In genomic region chr16:90497749-90498464, GRCm38 (mm10) we compare ENCODE assay signal across 10 mouse cellular contexts.
DNase-seq lines count a peak whose midpoint lies in the region; ATAC-seq lines count a peak whose summit lies in the region.
"Had no signal": no experiment of that assay in that cellular context is flagged by ENCODE, and none has a peak within 500 bp of the region (broad histone marks: within the 10 kb centered on the region; RNA-seq: fewer than 3 reads in every experiment).

No protein-coding gene starts in this region.

- no peak for DNase-seq in frontal cortex, postnatal 25 days (ENCODE audit: low spot score in 2 of 2)
- peak; percentile 53 for DNase-seq in layer of hippocampus, adult 11-12 months (ENCODE audit: low spot score)
- DNase-seq in layer of hippocampus, adult 9-10 months (ENCODE audit: low spot score) = no peak
- peak; percentile 27 for DNase-seq in 416B (ENCODE audit: low read depth)
- peak; percentile 46 to 49 for DNase-seq in kidney, postnatal 36 days
- no peak for DNase-seq in embryo, embryonic 11 days
- DNase-seq in yolk sac, embryonic 10.5 days (ENCODE audit: low spot score) = no peak
- DNase-seq: gastrocnemius, postnatal 10 days; thymus, postnatal 14 days had no signal

- peak; percentile 69 for ATAC-seq in frontal cortex, adult (ENCODE audit: low TSS enrichment)

Comparison
In these comparisons a context has a peak if more than half of its experiments do, and no peak if none do; other contexts are left out.
1. DNase-seq: peak in layer of hippocampus, adult 11-12 months (single experiment), 416B (single experiment) and kidney, postnatal 36 days (2 of 2); none in frontal cortex, postnatal 25 days (0 of 2), layer of hippocampus, adult 9-10 months (single experiment), embryo, embryonic 11 days (single experiment) and yolk sac, embryonic 10.5 days (single experiment).